Mouse (Mus musculus) kidney, postnatal 14 days (tissue): ENCODE measurements at regions not wholly inside any gene's neighbourhood (a gene's known extent, or its start where the extent isn't known, plus 50 kb on each side); places are given as distances from the start of the nearest gene placed in this dataset.
"Not testable (repeated sequence)": the region's sequence is repeated elsewhere in the genome, so short reads cannot be mapped to it uniquely, and the experiment has no call there.

Source experiments
- DNase-seq: peaks from one replicate; pipeline ENCODE4 v3.0.0; 2022; ENCODE audit warnings: mixed read lengths

- no peak for DNase-seq
These were observed 260.2 kb upstream of the Rgs17 start for GRCm38 (mm10) chr10:6182400-6182799.

DNA sequence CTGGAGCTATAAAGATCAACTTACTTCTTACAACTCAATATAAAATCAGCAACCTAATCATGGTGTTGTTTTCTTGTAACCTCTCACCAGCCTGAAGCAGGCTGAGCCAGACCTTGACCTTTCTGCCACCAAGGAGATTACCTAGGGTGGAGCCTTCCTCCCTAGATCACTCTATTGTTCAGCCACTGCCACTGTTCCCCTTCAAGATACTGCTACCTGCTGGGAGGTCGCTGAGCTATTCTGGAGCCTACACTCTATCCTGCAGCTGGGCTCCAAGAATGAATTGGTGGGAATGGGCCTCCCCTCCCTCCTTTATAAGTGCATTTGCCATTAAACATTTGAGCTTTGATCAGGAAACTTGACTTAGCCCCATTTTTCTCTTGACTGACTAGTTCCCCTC is 242.1 kb upstream of the Rgs17 start:
- DNase-seq = not testable (repeated sequence)

- DNase-seq = no peak
These were observed 234.7 kb upstream of the Rgs17 start for GRCm38 (mm10) chr10:6156941-6157340.

DNA sequence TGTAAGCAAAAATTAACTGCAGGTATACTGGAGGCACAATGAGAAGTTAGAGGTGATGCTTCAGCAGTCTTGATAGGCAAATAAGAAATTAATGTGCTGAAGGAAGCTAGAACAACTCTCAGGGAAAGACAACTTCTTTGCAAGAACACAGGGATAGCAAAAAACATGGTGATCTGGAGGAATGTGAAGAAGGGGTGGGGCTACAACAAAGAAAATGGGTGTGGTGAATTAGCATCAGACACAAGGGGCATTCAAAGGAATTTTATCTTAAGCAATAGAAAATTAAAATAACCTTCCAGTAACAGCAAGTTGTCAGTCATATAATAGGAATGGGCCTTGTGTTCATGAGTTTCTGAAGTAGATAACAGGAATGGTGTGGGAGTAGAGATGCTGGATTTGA is 211.9 kb upstream of the Rgs17 start:
- DNase-seq = no peak

DNA sequence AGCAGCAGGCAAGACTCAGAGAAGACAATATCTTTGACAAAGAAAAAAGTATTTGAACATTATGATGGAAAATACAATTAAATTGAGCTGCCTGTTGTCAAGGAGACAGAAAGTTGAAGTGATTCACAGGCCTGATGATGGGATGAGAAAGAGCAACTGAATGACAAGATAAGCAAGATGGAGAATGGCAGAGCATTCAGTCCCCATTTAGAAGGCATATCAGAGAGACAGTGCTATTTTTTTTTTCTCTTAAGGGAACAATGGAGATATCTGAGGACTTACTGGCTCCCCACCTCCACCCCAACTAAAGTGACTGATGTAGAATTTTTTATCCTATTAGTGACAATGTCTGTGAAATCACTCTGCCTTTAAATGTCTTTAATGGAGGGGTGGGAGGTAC is 202.2 kb upstream of the Rgs17 start:
- not testable (repeated sequence) for DNase-seq

DNA sequence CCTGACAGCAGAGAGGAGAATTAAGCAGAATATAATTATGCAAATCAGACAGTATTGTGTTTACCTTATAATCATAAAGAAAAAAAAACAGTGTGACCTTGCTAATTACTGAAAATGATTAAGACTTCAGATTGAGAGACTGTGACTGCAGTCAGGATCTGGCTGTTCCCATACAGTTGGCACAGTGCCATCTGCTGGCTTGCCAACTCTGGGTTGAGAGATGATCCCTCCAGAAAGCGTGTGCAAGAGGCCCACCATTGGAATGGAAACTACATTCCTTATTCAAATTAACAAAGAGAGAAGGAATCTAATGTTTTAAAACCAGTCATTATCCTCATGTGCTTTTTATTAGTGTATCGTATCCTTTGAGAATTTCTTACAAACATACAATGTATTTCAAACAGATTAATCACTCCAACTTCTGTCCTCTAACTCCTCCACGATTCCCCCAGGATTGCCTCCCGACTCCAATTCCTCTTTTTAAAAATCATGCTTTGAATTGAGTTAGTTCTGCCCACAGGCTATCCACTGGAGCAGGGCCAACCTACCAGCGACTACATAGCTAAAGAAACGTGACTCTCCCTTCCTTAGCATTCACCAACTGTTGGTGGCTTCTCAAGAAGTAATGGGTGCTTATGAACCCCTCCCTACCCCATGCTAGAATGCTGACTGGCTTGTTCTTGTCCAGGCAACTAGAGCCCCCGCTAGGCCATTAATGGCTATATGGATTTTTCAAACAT is 192.9 kb upstream of the Rgs17 start:
- DNase-seq = peak; percentile 9
